Mouse (Mus musculus) C2C12 (cell line): ENCODE measurements at regions not wholly inside any gene's neighbourhood (a gene's known extent, or its start where the extent isn't known, plus 50 kb on each side); places are given as distances from the start of the nearest gene placed in this dataset.

Source experiments
- CEBPB ChIP-seq: IDR thresholded peaks from one replicate; pipeline ENCODE4 v1.6.1; 2011; ENCODE audit warnings: low read depth, mild to moderate bottlenecking, control low read depth, moderate library complexity
- CTCF ChIP-seq: IDR thresholded peaks from one replicate; pipeline ENCODE4 v1.5.1; 2011; ENCODE audit not compliant: control insufficient read depth, insufficient read depth, insufficient read length
- FOSL1 ChIP-seq: IDR thresholded peaks from one replicate; pipeline ENCODE4 v1.8.0; 2011; ENCODE audit warnings: mild to moderate bottlenecking, low read length; ENCODE audit not compliant: poor library complexity, insufficient read depth, severe bottlenecking
- MAX ChIP-seq: IDR thresholded peaks from one replicate; pipeline ENCODE4 v1.6.1; 2011; ENCODE audit warnings: mild to moderate bottlenecking, control low read depth
- MYOD1 ChIP-seq: IDR thresholded peaks from one replicate; pipeline ENCODE4 v1.6.1; 2011; ENCODE audit warnings: low read depth; ENCODE audit not compliant: control insufficient read depth, insufficient read length
- MYOG ChIP-seq: IDR thresholded peaks from one replicate; pipeline ENCODE4 v1.6.1; 2011; ENCODE audit not compliant: control insufficient read depth, insufficient read length; ENCODE audit errors: extremely low read depth
- USF1 ChIP-seq: IDR thresholded peaks from one replicate; pipeline ENCODE4 v1.6.1; 2011; ENCODE audit warnings: low read depth, mild to moderate bottlenecking, control low read depth, moderate library complexity

DNA sequence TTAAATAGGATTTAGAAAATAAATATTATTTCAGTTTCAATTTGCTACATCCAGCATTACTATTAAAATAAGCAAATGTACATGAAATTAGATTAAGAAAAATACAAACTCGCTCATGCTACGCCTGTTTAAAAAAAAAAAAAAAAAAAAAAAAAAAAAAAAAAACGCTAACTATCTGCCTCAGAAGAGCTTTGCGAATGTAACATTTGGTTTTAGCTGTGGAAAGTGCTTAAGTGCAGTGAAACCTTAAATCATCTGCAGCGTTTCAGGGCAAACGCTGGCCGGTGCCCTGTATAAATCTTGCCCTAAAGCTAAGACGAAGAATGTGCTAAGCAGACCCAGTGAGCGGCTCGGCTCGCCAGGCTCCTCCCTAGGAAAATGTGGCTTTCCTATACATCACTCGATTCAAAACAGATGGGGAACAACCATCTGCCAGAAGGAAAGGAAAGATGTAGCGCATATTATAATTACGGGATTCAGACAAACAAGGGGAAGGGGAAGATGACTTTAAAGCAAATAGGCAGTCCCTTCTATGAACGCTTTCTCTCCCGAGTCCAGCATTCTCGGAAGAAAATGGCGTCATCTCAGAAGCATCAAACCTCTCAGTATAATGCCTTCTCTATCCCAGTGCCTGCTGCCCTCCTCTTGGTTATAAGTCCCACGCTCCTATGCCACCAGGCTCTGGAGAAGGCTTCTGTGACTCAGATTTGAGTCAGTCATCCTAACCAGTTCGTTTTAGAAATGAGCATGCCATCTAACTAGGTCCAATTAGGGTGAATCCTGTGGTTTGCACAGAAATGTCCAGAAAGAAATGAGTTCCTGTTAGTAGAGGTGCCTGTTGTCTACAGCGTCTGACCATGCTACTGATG lies 105.2 kb upstream of the Supt20 start:
- TF ChIP-seq MYOD1 (no peak), CTCF (no peak), USF1 (no peak), FOSL1 (no peak), MAX (no peak), CEBPB (no peak), MYOG (no peak)
